Mouse (Mus musculus): ENCODE data around the gene Kcnip1. TPM values are rescaled to one million over a fixed set of nuclear protein-coding genes. Genes with fewer than 3 reads are reported as not detected.

The Kcnip1 gene
- total RNA-seq, 1 experiment from 2014 or later = 5.1 TPM

- no peak for DNase-seq
Measured at GRCm38 (mm10) chr11:33990002-33990401, 3.0 kb downstream of the Kcnip1 start.

- no peak for DNase-seq
Measured at GRCm38 (mm10) chr11:33986525-33986924, 6.4 kb downstream of the Kcnip1 start.

- no peak for DNase-seq
Measured at GRCm38 (mm10) chr11:33980146-33980545, 12.8 kb downstream of the Kcnip1 start.

- no peak for DNase-seq
Measured at GRCm38 (mm10) chr11:33975121-33975520, 17.8 kb downstream of the Kcnip1 start.

- no peak for DNase-seq
Measured at GRCm38 (mm10) chr11:33974341-33975040, 18.5 kb downstream of the Kcnip1 start.

GRCm38 (mm10) chr11:33972114-33972513 lies 20.8 kb downstream of the Kcnip1 start:
- peak; percentile 8 for DNase-seq

- no peak for DNase-seq
Measured at GRCm38 (mm10) chr11:33969199-33969598, 23.8 kb downstream of the Kcnip1 start.

- DNase-seq = no peak
Measured at GRCm38 (mm10) chr11:33967708-33968107, 25.2 kb downstream of the Kcnip1 start.

GRCm38 (mm10) chr11:33965380-33965779 lies 27.6 kb downstream of the Kcnip1 start:
- DNase-seq = no peak

- DNase-seq = no peak
Measured at GRCm38 (mm10) chr11:33962688-33963407, 30.1 kb downstream of the Kcnip1 start, which contains the start of gene Kcnmb1. Gene Kcnmb1 (plus strand): TSS chr11:33963013.

- DNase-seq = no peak
Measured at GRCm38 (mm10) chr11:33962178-33962577, 30.8 kb downstream of the Kcnip1 start.

- DNase-seq = peak; percentile 46
Measured at GRCm38 (mm10) chr11:33958713-33959112, 34.2 kb downstream of the Kcnip1 start.

GRCm38 (mm10) chr11:33957595-33957994 lies 35.4 kb downstream of the Kcnip1 start:
- no peak for DNase-seq

GRCm38 (mm10) chr11:33956623-33957022 lies 36.3 kb downstream of the Kcnip1 start:
- DNase-seq = no peak

- no peak for DNase-seq
Measured at GRCm38 (mm10) chr11:33955982-33956381, 37.0 kb downstream of the Kcnip1 start.

- no peak for DNase-seq
Measured at GRCm38 (mm10) chr11:33951684-33952625, 41.0 kb downstream of the Kcnip1 start.

- DNase-seq = no peak
Measured at GRCm38 (mm10) chr11:33951155-33951554, 41.8 kb downstream of the Kcnip1 start.

GRCm38 (mm10) chr11:33946501-33946900 lies 46.5 kb downstream of the Kcnip1 start:
- DNase-seq = no peak

GRCm38 (mm10) chr11:33944786-33945328 lies 48.1 kb downstream of the Kcnip1 start:
- no peak for DNase-seq

GRCm38 (mm10) chr11:33944067-33944785 lies 48.7 kb downstream of the Kcnip1 start:
- peak; percentile 28 for DNase-seq

- DNase-seq = no peak
Measured at GRCm38 (mm10) chr11:33943565-33943964, 49.4 kb downstream of the Kcnip1 start.

Measured in adrenal gland, postnatal 14 days (tissue).